Mouse (Mus musculus) cerebellum, adult 9-10 months (tissue): ENCODE results near the gene Cfap58.

Experiments
- DNase-seq: peaks from one replicate; pipeline ENCODE4 v3.0.0; 2022

The Cfap58 gene

DNA sequence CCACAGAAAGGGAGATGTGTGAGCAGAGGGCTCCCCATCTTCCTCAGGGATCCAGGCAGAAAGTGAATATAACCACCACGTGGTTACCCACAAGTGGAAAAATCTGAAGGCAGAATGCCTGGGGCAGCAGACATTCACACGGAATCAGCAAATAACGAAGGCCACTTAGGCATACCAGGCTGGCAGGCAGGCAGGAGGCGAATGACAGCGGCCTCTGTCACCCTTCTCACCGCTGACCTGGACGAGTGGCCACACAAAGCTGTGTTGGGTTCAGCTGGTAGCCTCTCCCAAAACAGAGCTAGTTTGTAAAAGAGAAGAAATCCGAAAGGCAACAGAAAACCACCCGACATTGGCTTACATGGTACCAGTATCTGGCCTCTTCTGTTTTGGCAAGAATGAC lies 19.5 kb upstream of the Cfap58 start:
- no peak for DNase-seq

GRCm38 (mm10) chr19:47918455-47919101 lies 18.9 kb upstream of the Cfap58 start:
- DNase-seq: no peak

DNA sequence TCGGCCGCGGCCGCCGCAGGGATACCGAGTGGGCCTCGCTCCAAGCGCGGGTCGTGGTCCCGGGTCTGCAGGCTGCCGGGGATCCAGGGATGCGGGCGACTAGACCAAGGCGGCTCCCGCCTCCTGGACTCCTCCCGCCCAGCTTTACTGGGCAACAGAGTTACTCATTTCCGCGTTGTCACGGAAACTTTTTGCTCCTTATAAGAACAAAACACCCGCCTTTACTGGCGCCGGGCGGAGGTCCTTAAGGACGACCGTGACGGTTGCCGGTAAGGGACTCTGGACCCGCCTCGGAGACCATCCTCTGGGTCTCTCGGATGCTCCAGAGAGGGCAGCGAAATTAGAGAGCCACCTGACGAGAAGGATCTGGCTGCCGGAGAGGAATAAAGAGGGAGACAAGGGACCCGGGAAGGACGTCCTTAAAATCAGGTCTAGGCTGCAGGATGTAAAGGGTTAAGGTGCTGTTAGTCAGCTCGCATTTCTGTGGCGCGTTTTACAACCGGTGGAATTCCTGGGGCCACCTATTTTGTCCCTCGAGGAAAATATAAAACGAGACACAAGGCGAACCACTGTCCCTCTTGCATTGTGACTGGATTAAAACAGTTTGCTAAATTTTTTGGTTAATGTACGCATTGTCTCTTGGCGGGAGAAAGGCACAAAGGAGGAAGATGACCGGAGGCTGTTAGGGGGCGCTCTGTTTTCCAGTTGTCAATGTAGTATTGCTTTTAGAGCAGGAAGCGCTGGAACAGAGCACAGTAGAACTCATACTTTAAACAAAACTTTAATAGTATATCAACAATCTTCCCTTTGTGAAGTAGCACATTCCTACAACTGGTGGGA lies 18.1 kb upstream of the Cfap58 start, which contains the start of the genes Cfap43 and Itprip:
Cfap43 (minus strand) TSS at position 162 of the 840 bp plus-strand sequence.
Itprip (minus strand) TSS at position 174 of the 840 bp plus-strand sequence.
- peak; percentile 4 for DNase-seq

- no peak for DNase-seq
Observed at GRCm38 (mm10) chr19:47919966-47920375, 17.5 kb upstream of the Cfap58 start.

DNA sequence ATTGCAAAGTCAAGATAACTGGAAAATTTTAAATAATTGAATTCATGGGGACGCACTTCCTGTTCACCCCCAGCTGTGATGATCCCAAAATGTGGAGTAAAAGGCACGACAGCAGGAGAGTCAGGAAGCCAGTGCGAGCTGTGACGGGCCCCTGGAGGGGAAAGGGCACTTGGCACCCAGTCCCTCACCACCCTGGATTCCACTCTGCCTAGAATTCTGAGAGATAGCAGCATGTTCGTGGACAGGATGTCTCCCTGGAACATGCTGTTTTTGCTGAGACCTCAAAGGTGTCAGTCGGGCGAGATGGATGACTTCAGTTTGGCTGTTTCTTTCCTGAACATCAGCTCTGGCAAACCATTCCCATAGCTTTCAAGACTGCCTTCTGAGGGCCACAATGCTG lies 11.7 kb upstream of the Cfap58 start:
- no peak for DNase-seq

- DNase-seq: no peak
Observed at GRCm38 (mm10) chr19:47927032-47927431, 10.4 kb upstream of the Cfap58 start.

GRCm38 (mm10) chr19:47929043-47929442 lies 8.4 kb upstream of the Cfap58 start:
- no peak for DNase-seq

GRCm38 (mm10) chr19:47931982-47932638 lies 5.4 kb upstream of the Cfap58 start:
- peak; percentile 7 for DNase-seq

DNA sequence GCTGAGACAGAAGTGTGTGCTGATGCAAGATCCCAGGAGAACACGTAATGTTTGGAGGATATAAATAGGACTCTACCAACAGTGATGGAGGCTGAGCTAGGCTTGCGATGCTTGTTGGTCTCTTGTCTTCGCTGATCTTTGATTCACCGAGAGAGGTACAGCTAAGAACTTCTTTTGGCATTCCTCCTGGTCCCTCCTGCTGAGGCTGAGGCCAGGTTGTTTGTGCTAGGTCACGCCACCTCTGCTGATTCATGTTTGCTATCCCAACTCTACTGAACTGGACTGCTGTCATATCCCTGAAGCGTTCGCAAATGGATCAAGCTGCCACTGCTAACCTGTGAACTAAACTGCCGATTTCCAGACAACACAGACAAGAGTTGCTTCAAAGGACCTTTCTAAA lies 3.3 kb upstream of the Cfap58 start:
- no peak for DNase-seq

DNA sequence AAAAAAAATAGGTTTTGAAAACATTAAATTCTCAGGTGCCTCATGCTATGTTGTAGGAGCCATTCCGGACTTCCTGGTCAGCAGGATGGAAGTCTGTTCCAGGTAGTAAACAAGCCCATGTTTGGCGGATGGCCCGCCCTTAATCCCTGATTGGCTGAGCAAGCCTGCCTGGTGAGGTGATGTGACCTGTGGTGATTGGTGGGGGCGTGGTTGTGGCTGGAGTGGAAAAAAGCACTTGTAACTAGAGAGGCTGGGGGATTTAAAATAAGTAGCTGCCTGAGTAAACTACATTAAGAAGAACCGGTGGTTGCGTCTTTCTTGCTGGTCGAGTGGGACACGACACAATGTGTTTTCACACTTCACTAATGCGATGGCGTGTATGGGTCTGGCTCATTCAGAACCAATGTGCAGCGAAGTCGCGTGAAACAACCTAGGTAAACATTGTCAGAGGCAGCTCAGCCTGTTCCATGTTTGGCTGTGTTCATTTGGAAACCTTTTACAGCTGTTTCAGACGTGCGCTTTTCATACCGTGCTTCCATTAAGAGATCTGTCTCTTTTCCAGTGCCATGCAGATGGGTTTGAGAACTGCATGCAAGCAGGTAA lies 2.7 kb upstream of the Cfap58 start:
- DNase-seq: no peak

DNA sequence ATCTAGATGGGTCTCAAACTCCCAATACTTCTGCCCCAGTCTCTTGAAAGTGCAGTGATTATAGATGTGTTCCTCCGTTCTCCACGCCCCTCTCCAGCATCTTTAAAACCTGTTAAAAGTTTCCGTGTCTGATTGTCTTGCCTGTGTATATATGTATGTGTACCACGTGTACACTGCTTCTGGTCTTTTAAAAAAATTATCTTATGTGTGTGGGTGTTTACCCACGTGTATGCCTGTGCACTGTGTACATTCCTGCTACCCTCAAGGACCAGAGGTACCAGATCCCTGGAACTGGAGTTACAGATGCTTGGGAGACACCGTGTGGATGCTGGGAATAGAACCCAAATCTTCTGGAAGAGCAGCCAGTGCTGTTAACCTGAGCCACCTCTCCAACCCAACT lies 1.9 kb upstream of the Cfap58 start:
- DNase-seq: no peak

GRCm38 (mm10) chr19:47936490-47936889 lies 985 bp upstream of the Cfap58 start:
- no peak for DNase-seq

DNA sequence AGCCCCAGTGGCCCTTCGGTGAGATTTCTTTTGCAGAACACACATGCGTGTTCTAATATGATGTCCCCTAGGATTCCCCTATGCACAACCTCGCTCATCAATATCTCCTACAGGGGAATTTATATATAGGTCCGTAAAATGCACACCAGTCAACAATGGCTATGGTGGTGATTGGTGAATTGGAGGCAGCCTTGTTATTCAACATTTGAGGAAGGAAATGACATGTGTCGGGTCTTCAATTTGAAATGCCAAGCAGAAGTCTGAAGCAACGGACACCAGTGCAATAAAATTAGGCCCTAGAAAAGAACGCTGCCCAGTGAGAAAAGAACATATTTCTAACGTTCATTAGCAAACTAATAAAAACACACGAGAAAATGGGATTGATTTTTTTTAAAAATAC lies 537 bp upstream of the Cfap58 start:
- no peak for DNase-seq

- no peak for DNase-seq
Observed at GRCm38 (mm10) chr19:47939361-47939760, 1.9 kb downstream of the Cfap58 start.

- DNase-seq: no peak
Observed at GRCm38 (mm10) chr19:47946821-47947465, 9.5 kb downstream of the Cfap58 start.

DNA sequence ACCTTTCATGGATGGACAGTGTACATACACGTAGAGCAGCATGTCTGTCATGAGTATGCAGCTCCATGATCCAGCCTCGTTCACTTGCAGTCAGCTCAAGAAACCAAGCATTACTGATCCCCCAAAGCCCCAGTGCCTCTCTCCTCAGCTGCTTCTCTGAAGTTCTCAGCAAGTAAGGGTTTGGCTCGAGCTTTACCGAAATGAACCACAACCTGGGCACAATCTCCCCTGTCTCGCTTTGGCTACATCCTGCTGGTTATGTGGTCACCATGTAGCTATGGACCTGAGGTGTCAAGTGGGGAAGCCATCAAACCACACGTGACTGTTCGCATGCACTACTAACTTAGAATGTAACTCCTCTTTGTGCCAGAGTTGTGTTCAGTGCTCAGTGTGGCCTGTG lies 13.5 kb downstream of the Cfap58 start:
- no peak for DNase-seq

GRCm38 (mm10) chr19:47953169-47953568 lies 15.7 kb downstream of the Cfap58 start:
- DNase-seq: no peak

- DNase-seq: no peak
Observed at GRCm38 (mm10) chr19:47958181-47958580, 20.7 kb downstream of the Cfap58 start.

DNA sequence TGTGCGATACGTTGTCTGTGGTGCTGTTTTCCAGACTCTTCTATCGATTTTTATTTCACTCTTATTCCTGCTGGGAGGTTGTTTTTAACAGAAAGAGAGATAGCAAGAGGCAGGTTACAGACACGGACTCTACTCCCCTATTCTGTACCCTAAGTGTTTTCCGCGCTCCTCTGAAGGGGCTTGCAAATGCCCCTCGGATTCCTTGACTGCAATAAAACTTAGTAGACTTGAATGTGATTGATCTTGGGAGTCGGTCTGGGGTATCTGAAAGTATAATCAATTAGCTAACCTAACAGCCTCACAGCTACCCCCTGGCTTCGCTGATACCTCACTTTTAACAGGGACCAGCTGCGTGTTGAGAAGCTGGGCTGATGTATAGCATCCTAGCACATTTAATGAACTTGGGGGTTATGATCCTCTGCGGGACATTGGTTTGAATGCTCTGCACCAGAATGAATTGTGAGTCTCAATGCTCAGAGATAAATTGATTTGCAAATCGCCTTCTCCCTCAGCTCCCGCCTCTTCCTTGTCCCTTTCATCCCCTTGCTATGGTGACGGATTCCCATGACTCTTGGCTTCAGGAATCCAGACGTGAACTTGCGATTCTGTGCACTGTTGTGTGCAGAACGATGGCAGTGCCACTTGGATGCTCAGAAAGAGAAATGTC lies 31.7 kb downstream of the Cfap58 start:
- no peak for DNase-seq

- DNase-seq: no peak
Observed at GRCm38 (mm10) chr19:47971066-47971465, 33.6 kb downstream of the Cfap58 start.

- no peak for DNase-seq
Observed at GRCm38 (mm10) chr19:47978109-47978701, 40.7 kb downstream of the Cfap58 start.

DNA sequence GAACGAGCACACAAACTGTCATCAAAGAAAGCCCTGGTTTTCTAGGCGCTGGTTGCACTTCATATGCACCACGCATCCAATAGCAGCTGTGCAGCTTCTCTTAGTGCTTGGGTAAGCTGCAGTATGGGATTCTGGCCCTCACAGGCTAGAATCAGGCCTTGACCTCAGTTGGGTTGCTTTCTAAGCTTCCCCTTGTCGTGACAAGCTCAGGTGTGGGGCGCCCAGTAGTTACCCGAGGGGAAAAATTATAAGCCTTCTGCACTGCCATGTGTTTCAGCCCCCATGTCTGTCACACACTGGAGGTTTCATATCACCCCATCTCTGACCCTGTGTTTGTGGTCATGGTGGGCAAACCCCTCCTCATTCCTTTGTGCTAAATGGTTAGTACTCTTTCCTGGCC lies 42.0 kb downstream of the Cfap58 start:
- no peak for DNase-seq
